Mouse (Mus musculus) liver (tissue): ENCODE data around the gene Tmc6.
A peak's percentile ranks its signal among the peaks of the same experiment; 100 is the strongest.
"Not testable (repeated sequence)": the region's sequence is repeated elsewhere in the genome, so short reads cannot be mapped to it uniquely, and the experiment has no call there.

Experiments used
- DNase-seq: peaks from one replicate; pipeline ENCODE4 v3.0.0-alpha.2; 2020; ENCODE audit warnings: mixed read lengths

The Tmc6 gene

GRCm38 (mm10) chr11:117781993-117782704 is at the start of gene Tmc6, which contains the start of gene Tmc8:
TSS of gene Tmc6 (minus strand) at chr11:117782198.
TSS of gene Tmc8 (plus strand) at chr11:117782076.
- DNase-seq, result peak; percentile 88

DNA sequence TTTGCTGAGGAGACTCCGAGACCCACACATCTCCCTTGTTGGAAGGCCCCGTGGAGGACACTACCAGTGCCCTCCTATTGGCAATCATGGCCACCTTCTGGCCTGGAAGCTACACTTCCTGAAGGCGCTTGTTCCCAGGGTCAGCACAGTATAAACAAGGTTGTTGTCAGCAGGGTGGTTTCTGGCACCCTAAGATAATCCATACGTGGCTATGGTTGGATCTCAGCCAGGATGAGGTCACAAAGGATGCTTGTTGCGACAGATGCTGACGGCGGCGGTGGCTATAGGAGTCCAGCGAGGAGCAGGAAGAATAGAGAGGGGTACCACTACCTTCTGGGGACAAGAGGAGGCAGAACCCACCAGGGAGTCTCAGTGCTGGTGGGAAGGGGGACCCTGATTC is 48.4 kb upstream of the Tmc6 start:
- peak; percentile 40 for DNase-seq

DNA sequence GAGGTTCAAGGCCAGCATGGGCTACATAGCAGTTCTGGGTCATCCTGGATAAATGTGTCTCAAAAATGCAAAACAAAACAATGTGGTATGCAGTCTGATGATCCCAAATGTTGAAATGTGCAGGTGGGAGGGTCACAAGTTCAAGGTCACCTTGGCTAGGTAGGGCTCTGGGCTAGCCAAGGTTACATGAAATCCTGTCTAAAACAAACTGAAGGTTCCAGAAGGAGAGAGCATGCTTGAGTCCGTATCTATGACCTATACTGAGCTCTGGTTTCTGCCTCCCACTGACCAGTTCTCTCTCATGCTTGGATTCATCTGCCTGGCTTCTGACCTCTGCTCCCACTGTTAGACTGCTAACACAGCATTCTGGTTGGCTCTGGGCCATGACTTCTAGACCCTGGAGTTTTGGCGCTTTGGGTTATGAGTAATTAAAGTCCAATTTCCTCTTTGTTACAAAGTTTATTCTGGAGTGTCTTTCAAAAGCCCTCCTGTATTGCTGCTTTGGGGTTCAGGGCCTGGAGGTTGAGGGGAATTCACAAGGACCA is 47.7 kb upstream of the Tmc6 start:
- peak; percentile 21 for DNase-seq

- DNase-seq, result peak; percentile 70
Observed at GRCm38 (mm10) chr11:117828888-117829604, 47.0 kb upstream of the Tmc6 start.

GRCm38 (mm10) chr11:117828149-117828887 is 46.3 kb upstream of the Tmc6 start:
- peak; percentile 59 for DNase-seq

DNA sequence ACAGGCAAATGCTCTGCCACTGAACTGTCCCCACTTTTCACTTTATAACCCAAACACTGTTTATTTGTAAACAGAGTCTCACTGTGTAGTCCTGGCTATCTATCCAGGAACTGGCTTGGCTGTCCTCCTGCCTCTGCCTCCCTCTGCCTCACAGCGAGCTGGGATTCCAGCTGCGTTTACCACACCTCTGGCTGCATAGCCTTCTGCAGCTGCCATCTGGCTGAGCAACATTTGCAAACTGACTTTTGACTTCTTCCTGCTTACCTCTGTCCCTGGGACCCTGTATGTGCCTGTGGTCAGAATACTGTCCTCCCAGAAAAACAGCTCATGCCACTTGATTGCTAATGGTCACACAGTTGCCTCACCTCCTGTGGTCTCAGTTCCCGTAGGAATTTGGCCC is 45.4 kb upstream of the Tmc6 start:
- no peak for DNase-seq

DNA sequence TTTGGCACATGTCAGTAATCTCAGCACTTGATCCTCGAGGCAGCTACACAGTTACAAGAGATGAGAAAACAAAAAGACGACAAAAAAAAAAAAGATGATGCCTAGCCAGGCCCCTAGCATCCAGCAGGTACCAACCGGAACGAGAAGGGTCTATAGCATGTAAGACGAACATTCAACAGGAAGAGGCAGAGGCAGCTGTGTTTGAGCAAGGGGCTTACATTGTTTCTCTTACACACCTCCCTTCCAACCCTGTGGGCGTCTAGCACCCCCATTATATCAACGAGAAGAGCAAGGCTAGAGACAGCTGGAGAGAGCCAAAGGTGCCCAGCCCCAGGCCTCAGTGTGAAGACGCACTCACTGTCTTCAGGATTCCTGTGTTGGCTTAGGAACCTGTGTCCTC is 44.9 kb upstream of the Tmc6 start:
- no peak for DNase-seq

DNA sequence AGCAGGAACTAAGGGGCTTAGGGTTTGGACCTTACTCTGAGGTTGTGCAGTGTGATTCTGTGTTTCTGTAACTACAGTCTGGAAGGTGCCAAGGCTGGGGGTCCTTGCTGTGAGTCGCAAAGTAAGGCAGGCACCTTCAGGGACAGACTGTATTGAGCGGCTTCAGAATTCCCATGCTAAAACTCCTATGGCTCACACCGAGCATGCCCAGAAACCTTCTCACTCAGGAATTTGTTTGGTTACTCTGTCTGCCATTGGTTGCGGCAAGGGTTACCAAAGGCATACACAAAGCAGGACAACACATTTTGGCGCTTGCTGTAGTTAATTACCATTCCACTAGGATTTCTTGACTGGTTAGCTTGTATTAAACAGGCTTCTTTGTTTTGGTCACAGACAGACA is 44.2 kb upstream of the Tmc6 start:
- DNase-seq, result peak; percentile 17

DNA sequence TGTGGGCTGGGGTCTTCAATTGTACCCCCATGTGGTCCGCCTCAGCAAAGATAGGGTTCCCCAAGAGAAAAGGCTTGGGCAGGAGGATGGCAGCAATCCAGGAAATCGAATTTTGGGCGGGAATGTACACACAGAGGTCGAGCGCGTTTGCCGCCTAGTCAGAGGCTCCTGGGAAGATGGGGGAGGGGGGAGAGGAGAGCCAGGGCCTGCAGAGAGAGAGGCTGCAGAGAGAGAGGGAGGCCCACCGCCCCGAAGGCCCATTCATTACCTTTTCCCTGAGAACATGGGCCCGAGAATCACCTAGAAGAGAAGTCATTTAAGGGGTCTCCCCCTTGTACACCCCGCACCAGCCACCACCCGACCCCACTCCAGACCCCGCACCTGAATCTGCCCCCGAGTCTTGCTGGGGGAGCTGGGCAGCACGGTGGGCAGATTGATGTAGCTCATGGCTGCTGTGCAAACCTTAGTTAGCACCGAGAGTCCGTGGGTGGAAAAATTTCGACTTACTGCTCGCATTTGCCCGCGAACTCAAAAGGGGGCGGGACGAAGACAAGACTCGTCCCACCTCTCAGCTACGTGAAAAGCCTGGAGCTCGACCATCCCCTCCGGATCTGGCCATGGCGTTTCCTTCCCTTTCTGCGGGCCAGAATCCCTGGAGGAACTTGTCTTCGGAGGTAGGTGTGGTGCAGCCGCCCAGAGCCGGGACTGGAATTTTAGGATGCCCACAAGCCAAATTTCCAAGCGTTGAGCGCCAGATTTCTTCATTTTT is 43.5 kb upstream of the Tmc6 start, which contains the start of the genes Afmid and Tk1:
TSS of gene Afmid (plus strand) at position 592 of the 769 bp plus-strand sequence.
TSS of gene Tk1 (minus strand) at position 760 of the 769 bp plus-strand sequence.
- peak; percentile 89 for DNase-seq

DNA sequence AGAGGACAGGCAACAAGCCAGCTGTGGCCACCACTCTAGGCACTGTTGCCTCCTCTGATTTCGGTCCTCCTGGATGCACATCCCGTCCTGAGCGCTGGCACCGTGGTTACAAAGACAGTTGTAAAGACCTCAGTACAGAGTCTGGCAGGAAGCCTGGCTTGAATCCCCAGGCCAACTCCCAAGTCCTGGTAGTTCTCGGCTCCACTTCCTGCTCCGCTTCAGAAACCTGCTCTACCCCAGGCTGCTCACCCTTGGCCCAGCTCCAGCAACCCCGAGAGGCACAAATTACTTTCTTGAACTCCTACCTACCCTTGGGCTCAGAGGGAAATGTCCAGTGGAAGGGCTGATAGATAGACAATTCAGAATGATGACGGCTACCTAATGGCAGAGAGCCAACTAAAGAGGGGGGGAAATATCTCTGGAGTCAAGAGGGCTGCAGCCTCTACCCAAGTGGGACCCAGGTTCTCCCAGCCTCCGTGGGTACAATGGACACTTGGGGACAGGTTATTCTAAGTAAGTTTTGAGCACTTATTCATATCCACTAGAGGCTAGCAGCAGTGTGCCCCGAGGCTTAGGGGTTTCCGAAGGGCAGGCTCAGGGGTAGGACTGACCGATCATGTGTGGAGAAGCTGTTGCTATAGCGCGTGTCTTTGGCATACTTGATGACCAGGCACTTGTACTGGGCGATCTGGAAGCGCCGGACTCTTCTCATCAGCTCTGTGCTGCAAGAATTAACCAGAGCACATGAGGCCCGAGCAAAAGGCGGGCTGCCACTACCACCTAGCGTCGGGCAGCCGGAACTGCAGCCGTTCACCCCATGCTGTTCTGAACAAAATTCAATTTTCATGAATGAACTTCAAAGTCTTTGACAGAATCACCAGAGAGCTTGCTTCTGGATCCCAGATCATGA is 42.3 kb upstream of the Tmc6 start:
- DNase-seq, result peak; percentile 86

- no peak for DNase-seq
Observed at GRCm38 (mm10) chr11:117823411-117823810, 41.4 kb upstream of the Tmc6 start.

DNA sequence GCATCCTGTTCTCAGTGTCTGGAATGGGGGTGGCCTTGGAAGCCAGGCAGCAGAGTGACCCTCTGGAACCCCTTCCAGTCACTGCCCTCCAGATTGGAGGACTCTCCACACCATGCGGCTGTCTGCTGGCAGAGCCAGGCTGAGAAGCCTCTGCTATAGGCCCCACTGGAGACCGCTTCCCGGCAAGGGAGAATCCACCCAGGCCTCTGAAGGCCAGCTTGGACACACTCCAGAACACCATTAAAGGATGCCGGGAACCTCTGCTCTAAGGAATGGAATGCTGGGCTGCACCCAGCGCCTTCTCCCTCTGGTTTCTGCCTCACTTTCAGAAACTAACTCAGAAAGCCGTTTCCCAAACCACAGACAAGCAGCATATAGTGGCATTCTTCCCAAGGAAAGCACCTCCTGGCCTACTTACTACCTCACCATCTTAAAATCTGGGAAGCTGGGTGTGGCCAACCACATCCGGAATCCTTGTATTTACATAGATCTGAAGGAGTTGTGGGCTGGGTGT is 40.8 kb upstream of the Tmc6 start:
- no peak for DNase-seq

GRCm38 (mm10) chr11:117821868-117822267 is 39.9 kb upstream of the Tmc6 start:
- DNase-seq, result no peak

DNA sequence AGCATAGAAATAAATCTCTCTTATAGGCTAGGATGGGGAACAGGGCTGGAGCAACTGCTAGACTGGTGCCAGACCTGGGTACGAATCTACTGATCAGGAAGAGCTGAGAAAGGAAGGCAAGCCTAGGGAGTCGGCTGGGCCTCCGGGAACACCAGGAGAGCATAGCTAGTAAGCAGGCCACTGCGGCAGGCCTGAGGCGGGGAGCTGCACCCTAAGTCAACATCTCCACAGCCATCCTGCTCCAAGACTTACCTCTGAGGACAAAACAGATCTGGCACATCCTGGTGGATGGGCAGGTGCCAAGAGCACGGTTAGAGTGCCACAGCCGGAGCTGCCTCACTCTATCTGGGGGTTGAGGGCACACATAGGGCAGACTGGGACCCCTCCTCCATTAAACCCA is 38.2 kb upstream of the Tmc6 start:
- DNase-seq, result no peak

GRCm38 (mm10) chr11:117819095-117819494 is 37.1 kb upstream of the Tmc6 start:
- no peak for DNase-seq

DNA sequence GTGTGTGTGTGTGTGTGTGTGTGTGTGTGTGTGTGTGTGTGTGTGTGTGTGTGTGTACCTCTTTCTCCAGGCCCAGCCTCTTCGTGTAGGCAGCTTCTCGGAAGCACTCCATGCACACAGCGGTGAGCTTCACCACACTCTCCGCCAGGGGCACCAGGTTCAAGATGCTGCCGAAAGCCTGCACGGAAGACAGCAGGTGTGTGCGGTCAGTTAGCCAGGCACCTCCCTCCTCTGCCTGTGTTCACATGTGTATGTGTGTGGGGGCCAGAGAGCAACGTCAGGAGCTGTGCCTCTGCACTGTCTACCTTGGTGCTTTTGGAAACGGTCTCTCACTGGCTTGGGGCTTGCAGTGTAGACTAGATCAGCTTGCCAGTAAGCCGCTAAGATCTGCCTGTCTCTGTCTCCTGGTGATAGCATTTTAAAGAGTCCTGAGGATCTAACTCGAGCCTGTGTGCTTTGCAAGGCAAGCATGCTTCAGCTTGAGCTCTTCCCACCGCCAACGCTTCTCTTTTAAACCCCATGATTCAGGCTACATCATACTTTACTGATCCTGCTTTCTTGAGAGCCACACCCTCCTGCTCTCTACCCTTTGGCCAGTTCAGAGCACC is 34.5 kb upstream of the Tmc6 start:
- no peak for DNase-seq

GRCm38 (mm10) chr11:117815850-117816249 is 33.9 kb upstream of the Tmc6 start:
- DNase-seq, result not testable (repeated sequence)

GRCm38 (mm10) chr11:117814704-117815366 is 32.8 kb upstream of the Tmc6 start:
- no peak for DNase-seq

DNA sequence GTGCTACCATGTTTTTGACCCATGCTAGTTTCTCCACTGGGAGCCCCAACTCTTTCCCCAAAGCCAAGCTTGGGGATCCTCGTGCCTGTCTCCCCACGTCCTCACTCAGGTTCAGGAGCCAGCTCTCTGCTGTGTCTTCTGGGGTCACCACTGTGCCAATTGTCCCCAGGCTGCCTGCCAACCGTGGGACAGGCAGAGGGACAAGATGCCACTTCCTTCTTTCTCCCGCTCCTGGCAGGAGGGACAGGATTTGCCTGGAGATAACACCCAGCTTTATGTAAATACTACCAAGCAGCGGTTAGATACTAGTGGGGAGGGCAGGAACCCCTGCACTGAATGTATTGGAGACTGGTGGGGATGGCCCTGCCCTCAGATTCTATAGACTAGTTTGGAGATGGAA is 31.9 kb upstream of the Tmc6 start:
- DNase-seq, result no peak
